Mouse (Mus musculus) lung, adult 18-20 months (tissue): ENCODE results near the gene Abca13.
"Not testable (repeated sequence)": the region's sequence is repeated elsewhere in the genome, so short reads cannot be mapped to it uniquely, and the experiment has no call there.

Source experiments
- DNase-seq, 2 experiments: peaks; one replicate each; pipeline ENCODE4 v3.0.0; 2022; ENCODE audit warnings: mixed read lengths in 2 of 2

The Abca13 gene

GRCm38 (mm10) chr11:9191555-9192131 lies at the start of gene Abca13:
Gene Abca13 (plus strand): TSS chr11:9191942.
- DNase-seq = peak; percentile 3 to 12

GRCm38 (mm10) chr11:9145113-9145512 lies 46.6 kb upstream of the Abca13 start:
- DNase-seq = no peak

GRCm38 (mm10) chr11:9146115-9146514 lies 45.6 kb upstream of the Abca13 start:
- DNase-seq = no peak

- DNase-seq = no peak
These were observed 45.1 kb upstream of the Abca13 start for GRCm38 (mm10) chr11:9146683-9147082.

- no peak for DNase-seq
These were observed 43.5 kb upstream of the Abca13 start for GRCm38 (mm10) chr11:9148206-9148605.

GRCm38 (mm10) chr11:9150403-9150802 lies 41.3 kb upstream of the Abca13 start:
- not testable (repeated sequence) for DNase-seq

GRCm38 (mm10) chr11:9159953-9160352 lies 31.8 kb upstream of the Abca13 start:
- no peak for DNase-seq

- DNase-seq = no peak
These were observed 24.4 kb upstream of the Abca13 start for GRCm38 (mm10) chr11:9167331-9167730.

- DNase-seq = no peak
These were observed 10.3 kb upstream of the Abca13 start for GRCm38 (mm10) chr11:9181477-9181876.

- DNase-seq = not testable (repeated sequence)
These were observed 2.3 kb upstream of the Abca13 start for GRCm38 (mm10) chr11:9189471-9189870.

- DNase-seq = peak; percentile 7 to 28
These were observed 779 bp upstream of the Abca13 start for GRCm38 (mm10) chr11:9190772-9191554.

GRCm38 (mm10) chr11:9194861-9195260 lies 3.1 kb downstream of the Abca13 start:
- DNase-seq = no peak

- DNase-seq = no peak
These were observed 8.1 kb downstream of the Abca13 start for GRCm38 (mm10) chr11:9199868-9200267.

- DNase-seq = no peak
These were observed 19.0 kb downstream of the Abca13 start for GRCm38 (mm10) chr11:9210707-9211106.

- DNase-seq = no peak
These were observed 21.8 kb downstream of the Abca13 start for GRCm38 (mm10) chr11:9213580-9213979.

GRCm38 (mm10) chr11:9216252-9216651 lies 24.5 kb downstream of the Abca13 start:
- no peak for DNase-seq

- DNase-seq = no peak
These were observed 28.8 kb downstream of the Abca13 start for GRCm38 (mm10) chr11:9220501-9220900.

- no peak for DNase-seq
These were observed 29.9 kb downstream of the Abca13 start for GRCm38 (mm10) chr11:9221646-9222045.

- peak; percentile 3 to 14 for DNase-seq
These were observed 34.7 kb downstream of the Abca13 start for GRCm38 (mm10) chr11:9226399-9226798.

GRCm38 (mm10) chr11:9249627-9250026 lies 57.9 kb downstream of the Abca13 start:
- not testable (repeated sequence) for DNase-seq

- DNase-seq = not testable (repeated sequence)
These were observed 71.3 kb downstream of the Abca13 start for GRCm38 (mm10) chr11:9263072-9263471.

GRCm38 (mm10) chr11:9269090-9269489 lies 77.3 kb downstream of the Abca13 start:
- no peak for DNase-seq

- no peak for DNase-seq
These were observed 93.5 kb downstream of the Abca13 start for GRCm38 (mm10) chr11:9285204-9285603.

- DNase-seq = no peak
These were observed 94.0 kb downstream of the Abca13 start for GRCm38 (mm10) chr11:9285759-9286158.
